Mouse (Mus musculus): ENCODE data around the gene Rab29. TPM values are rescaled to one million over a fixed set of nuclear protein-coding genes. Genes with fewer than 3 reads are reported as not detected.
"Not testable (repeated sequence)": the region's sequence is repeated elsewhere in the genome, so short reads cannot be mapped to it uniquely, and the experiment has no call there.

The Rab29 gene
- polyA plus RNA-seq, 1 experiment from 2014 or later, result 12.9 TPM

GRCm38 (mm10) chr1:131891436-131891835 is 24.4 kb downstream of the Rab29 start:
- in situ Hi-C loops (cut with MboI; ENCODE audit: low pct_unique_long_range_greater_than_20kb), result no loop called here
- TF ChIP-seq CTCF (IDR thresholded peaks at IDR 0.05), result no peak
- CTCF ChIA-PET, result interaction anchor here (1.3 kb wide), 1 partner anchor 13 kb away, joined by 3 read pairs; no protein-coding TSS in a partner anchor
- no peaks in the 10 kb centered on the region for H3K27me3 ChIP-seq
- ATAC-seq (no peak), DNase-seq (ENCODE audit: low read depth, low spot score) (no peak)
- POLR2A ChIA-PET, result no interaction called here

DNA sequence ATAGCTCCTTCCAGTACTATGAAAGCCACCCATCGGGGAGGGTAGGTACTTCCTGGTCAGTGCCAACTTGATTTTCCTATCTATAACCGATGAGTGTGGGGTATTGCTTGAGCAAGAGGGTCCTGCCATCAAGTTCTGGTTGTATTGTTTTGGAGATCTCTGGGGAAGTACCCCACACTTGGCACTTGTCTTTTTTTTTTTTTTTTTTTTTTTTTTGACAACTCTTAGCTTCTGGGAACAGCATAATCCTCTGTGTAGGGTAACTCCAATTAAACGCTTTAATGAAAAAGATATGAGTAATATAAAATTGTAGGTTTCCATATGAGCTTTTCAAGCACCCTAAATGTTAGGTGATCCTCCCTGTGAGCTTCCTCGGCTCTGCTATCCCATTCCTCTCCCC is 35.7 kb downstream of the Rab29 start:
- ATAC-seq, result no peak
- POLR2A ChIA-PET, result interaction anchor here (0.5 kb wide), 1 partner anchor 69 kb away, joined by 5 read pairs; no protein-coding TSS in a partner anchor
- CTCF ChIA-PET, result interaction anchor here (0.5 to 0.9 kb wide), 2 partner anchors 77 to 78 kb away, joined by 3 to 4 read pairs; no protein-coding TSS in a partner anchor
- H3K27me3 ChIP-seq, result peaks cover 30% of the 10 kb centered on the region
- TF ChIP-seq CTCF (IDR thresholded peaks at IDR 0.05), result no peak
- in situ Hi-C loops (cut with MboI; ENCODE audit: low pct_unique_long_range_greater_than_20kb), result no loop called here
- no peak for DNase-seq (ENCODE audit: low read depth, low spot score)

- DNase-seq (ENCODE audit: low read depth, low spot score) (no peak), ATAC-seq (no peak)
- H3K27me3 ChIP-seq, result peaks cover 35% of the 10 kb centered on the region
- POLR2A ChIA-PET, result no interaction called here
- in situ Hi-C loops (cut with MboI; ENCODE audit: low pct_unique_long_range_greater_than_20kb), result no loop called here
- CTCF ChIA-PET, result interaction anchor here (0.5 to 0.9 kb wide), 2 partner anchors 77 to 78 kb away, joined by 3 to 4 read pairs; no protein-coding TSS in a partner anchor
- TF ChIP-seq CTCF (IDR thresholded peaks at IDR 0.05), result no peak
Measured at GRCm38 (mm10) chr1:131903251-131903650, 36.2 kb downstream of the Rab29 start.

GRCm38 (mm10) chr1:131905497-131905896 is 38.5 kb downstream of the Rab29 start:
- in situ Hi-C loops (cut with MboI; ENCODE audit: low pct_unique_long_range_greater_than_20kb), result no loop called here
- H3K27me3 ChIP-seq, result peaks cover 44% of the 10 kb centered on the region
- ChIA-PET CTCF (interaction anchor here (1.2 kb wide), 1 partner anchor 75 kb away, joined by 5 read pairs; no protein-coding TSS in a partner anchor), POLR2A (no interaction called here)
- DNase-seq (ENCODE audit: low read depth, low spot score) (no peak), ATAC-seq (no peak)
- TF ChIP-seq CTCF (IDR thresholded peaks at IDR 0.05), result peak; percentile 67

DNA sequence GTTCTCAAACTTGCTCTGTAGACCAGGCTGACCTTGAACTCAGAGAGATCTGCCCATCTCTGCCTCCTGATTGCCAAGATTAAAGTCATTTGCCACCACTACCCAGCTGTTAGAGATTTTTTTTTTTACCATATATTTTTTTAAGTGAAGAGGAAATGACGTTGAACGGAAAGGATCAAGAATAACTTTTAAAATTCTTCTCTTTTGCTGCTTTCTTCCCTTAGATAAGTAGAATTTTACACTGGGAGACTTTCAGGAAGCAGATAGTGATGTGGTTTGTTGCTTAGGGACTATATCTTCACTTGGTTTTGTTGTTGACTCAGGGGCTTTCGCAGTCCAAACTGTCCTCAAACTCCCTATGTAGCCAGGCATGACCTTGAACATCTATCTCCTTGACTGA is 41.4 kb downstream of the Rab29 start:
- in situ Hi-C loops (cut with MboI; ENCODE audit: low pct_unique_long_range_greater_than_20kb), result no loop called here
- ChIA-PET CTCF (no interaction called here), POLR2A (no interaction called here)
- peaks cover 29% of the 10 kb centered on the region for H3K27me3 ChIP-seq
- DNase-seq (ENCODE audit: low read depth, low spot score), result no peak
- no peak for ATAC-seq
- no peak for TF ChIP-seq CTCF (IDR thresholded peaks at IDR 0.05)

DNA sequence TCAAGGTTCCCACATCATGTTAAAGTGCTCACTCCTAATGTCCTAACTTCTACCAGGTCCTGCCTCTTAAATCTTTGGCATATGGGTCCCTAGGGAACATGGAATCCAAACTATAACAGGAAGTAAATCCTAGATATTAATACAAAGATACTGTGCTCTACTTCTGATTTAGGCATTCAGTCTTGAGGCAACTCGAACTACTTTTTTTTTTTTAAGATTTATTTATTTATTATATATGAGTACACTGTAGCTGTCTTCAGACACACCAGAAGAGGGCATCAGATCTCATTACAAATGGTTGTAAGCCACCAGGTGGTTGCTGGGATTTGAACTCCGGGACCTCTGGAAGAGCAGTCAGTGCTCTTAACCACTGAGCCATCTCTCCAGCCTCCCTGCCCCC is 42.2 kb downstream of the Rab29 start:
- H3K27me3 ChIP-seq, result peaks cover 28% of the 10 kb centered on the region
- POLR2A ChIA-PET; CTCF ChIA-PET; DNase-seq (ENCODE audit: low read depth, low spot score); ATAC-seq; in situ Hi-C loops (cut with MboI; ENCODE audit: low pct_unique_long_range_greater_than_20kb): not testable (repeated sequence)

- CTCF ChIA-PET, result no interaction called here
- in situ Hi-C loops (cut with MboI; ENCODE audit: low pct_unique_long_range_greater_than_20kb), result no loop called here
- peak; percentile 91 for ATAC-seq
Measured at GRCm38 (mm10) chr1:131910001-131910648, 43.1 kb downstream of the Rab29 start, which contains the start of gene Nucks1. Gene Nucks1, plus strand, starts transcription at chr1:131910534.

DNA sequence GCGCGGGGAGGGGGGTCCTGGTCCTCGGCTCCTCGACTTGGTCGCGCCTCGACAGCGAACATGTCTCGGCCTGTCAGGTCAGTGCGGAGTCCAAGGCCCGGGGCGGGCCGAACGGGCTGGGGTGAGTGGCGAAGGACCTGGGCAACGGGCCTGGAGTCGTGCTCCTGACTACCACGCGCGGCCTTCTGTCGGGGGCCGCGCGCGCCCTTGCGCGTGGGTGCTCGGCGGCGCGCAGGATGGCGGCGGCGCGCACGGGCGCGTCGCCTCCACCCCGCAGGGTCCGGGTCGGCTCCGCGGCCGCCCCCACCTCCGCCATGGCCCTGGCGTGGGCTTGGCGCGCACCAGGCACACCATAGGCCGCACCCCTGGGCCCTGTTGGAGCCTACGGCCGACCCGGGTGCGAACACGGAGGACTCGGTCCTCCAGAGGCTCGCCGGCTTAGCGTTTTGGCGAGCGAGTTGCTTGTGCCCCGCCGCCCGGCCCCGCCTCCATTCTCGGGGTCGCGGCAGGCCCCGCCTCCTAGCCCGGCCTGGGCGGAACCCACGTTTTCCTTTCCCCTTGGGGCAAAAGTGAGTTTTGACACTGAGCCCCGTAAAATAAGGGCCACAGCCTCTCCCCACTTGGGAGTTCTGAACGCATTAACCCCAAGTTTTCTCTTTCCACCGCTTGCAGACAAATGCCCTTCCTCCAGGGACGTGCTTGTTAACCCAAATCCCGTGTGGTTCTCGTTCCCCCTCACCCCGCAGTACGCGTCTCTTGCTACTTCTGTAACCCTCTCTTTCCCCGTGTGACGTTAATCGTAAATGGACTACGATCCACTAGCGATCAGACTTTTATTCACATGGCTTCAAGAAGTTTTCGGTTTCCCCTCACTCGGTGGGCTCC is 43.9 kb downstream of the Rab29 start:
- peaks cover 18% of the 10 kb centered on the region for H3K27me3 ChIP-seq
- peak; percentile 77 for ATAC-seq
- ChIA-PET POLR2A (no interaction called here), CTCF (interaction anchor here (1.5 kb wide), 1 partner anchor 71 kb away, joined by 3 read pairs; no protein-coding TSS in a partner anchor)
- peak; percentile 50 for DNase-seq (ENCODE audit: low read depth, low spot score)
- TF ChIP-seq CTCF (IDR thresholded peaks at IDR 0.05), result no peak
- in situ Hi-C loops (cut with MboI; ENCODE audit: low pct_unique_long_range_greater_than_20kb), result no loop called here

More at GRCm38 (mm10) chr1:131910001-131910648, 43.1 kb downstream of the Rab29 start, which contains the start of gene Nucks1:
- peak; percentile 90 for DNase-seq (ENCODE audit: low read depth, low spot score)
- no peak for TF ChIP-seq CTCF (IDR thresholded peaks at IDR 0.05)
- peaks cover 22% of the 10 kb centered on the region for H3K27me3 ChIP-seq
- POLR2A ChIA-PET, result no interaction called here

DNA sequence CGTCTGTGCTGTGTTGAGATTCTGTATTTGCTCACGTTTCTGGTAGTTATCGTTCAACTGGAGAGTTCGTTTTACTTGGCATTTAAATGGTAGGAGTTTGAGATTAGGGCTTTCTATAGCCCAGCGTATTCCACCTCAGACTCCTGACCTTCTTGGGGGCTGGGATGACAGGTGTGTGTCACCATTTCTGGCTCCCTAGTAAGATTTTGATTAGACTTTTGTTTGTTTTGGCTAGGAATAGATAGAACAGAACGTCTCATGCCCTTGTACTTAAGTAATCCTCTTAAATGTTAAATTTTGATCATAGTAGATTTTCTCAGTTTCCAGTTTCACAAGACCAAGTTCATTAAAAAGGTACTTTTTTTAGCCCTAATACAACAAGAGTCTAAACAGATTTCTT is 50.6 kb downstream of the Rab29 start:
- TF ChIP-seq CTCF (IDR thresholded peaks at IDR 0.05), result no peak
- DNase-seq (ENCODE audit: low read depth, low spot score), result no peak
- H3K27me3 ChIP-seq, result no peaks in the 10 kb centered on the region
- ChIA-PET CTCF (no interaction called here), POLR2A (interaction anchor here (1.1 kb wide), 1 partner anchor 17 kb away, joined by 3 read pairs; no protein-coding TSS in a partner anchor)
- ATAC-seq, result no peak
- in situ Hi-C loops (cut with MboI; ENCODE audit: low pct_unique_long_range_greater_than_20kb), result no loop called here

DNA sequence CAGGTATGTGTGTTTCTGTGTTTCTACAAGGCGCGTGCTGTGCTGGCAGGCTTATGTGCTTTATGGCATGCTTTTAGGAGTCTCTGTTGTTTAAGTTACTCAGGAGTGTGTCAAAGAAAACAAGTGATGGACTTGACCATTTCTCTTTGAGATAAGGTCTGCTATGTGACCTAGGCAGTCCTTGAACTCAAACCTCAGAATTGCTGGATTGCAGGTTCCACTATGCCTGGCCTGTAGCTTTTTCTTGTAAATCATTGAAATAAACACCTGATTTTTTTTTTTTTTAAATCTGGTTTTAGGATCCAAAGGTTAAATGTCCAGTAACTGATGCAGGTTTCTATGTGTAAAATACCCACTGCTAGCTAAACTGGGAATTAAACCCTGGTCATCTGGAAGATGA is 52.0 kb downstream of the Rab29 start:
- in situ Hi-C loops (cut with MboI; ENCODE audit: low pct_unique_long_range_greater_than_20kb), result no loop called here
- POLR2A ChIA-PET, result no interaction called here
- no peak for DNase-seq (ENCODE audit: low read depth, low spot score)
- TF ChIP-seq CTCF (IDR thresholded peaks at IDR 0.05), result no peak
- CTCF ChIA-PET, result no interaction called here
- ATAC-seq, result no peak
- H3K27me3 ChIP-seq, result no peaks in the 10 kb centered on the region

- no peaks in the 10 kb centered on the region for H3K27me3 ChIP-seq
- no peak for TF ChIP-seq CTCF (IDR thresholded peaks at IDR 0.05)
- POLR2A ChIA-PET, result interaction anchor here (0.6 kb wide), 1 partner anchor 51 kb away, joined by 3 read pairs; no protein-coding TSS in a partner anchor
- in situ Hi-C loops (cut with MboI; ENCODE audit: low pct_unique_long_range_greater_than_20kb), result no loop called here
- no peak for ATAC-seq
- DNase-seq (ENCODE audit: low read depth, low spot score), result no peak
- CTCF ChIA-PET, result no interaction called here
Measured at GRCm38 (mm10) chr1:131922100-131922499, 55.1 kb downstream of the Rab29 start.

Other genes with a start within 250 kb of the Rab29 start
- not detected for gene Ctse, start 228.9 kb upstream of the Rab29 start, polyA plus RNA-seq (2021)
- 0.82 TPM for gene Rab7b, start 178.5 kb upstream of the Rab29 start, polyA plus RNA-seq (2021)
- gene Slc26a9, start 123.2 kb upstream of the Rab29 start, polyA plus RNA-seq (2021), result 0.01 TPM
- gene Pm20d1, start 69.8 kb upstream of the Rab29 start, polyA plus RNA-seq (2021), result not detected
- 25.8 TPM for gene Slc41a1, start 39.7 kb upstream of the Rab29 start, polyA plus RNA-seq (2021)
- gene Nucks1, start 43.3 kb downstream of the Rab29 start, polyA plus RNA-seq (2021), result 37.8 TPM
- gene Slc45a3, start 95.7 kb downstream of the Rab29 start, polyA plus RNA-seq (2021), result 0.65 TPM
- gene Elk4, start 140.4 kb downstream of the Rab29 start, polyA plus RNA-seq (2021), result 27.3 TPM
- 17.7 TPM for gene Mfsd4a, start 200.8 kb downstream of the Rab29 start, polyA plus RNA-seq (2021)